Mouse (Mus musculus) bone marrow macrophage, adult 2 months (primary cell): ENCODE data around the gene Epm2aip1.

Experiments
- CTCF ChIP-seq: IDR thresholded peaks from 2 replicates; pipeline ENCODE4 v1.5.1; 2012; ENCODE audit warnings: low read depth, mild to moderate bottlenecking, low read length, moderate library complexity
- POLR2A ChIP-seq: IDR thresholded peaks from 2 replicates; pipeline ENCODE4 v1.6.1; 2012; ENCODE audit warnings: mild to moderate bottlenecking, low read depth, low read length, borderline replicate concordance

- TF ChIP-seq POLR2A (no peak), CTCF (0 out of 2 replicates have a peak, but pooled peaks have one; percentile 33)
These were observed 24.0 kb upstream of the Epm2aip1 start for GRCm38 (mm10) chr9:111247682-111248246.
